Mouse (Mus musculus): ENCODE results near the gene Gm12794. TPM values are rescaled to one million over a fixed set of nuclear protein-coding genes. Genes with fewer than 3 reads are reported as not detected.

The Gm12794 gene
- polyA plus RNA-seq (2017; shearing (Covaris generic)), result not detected

DNA sequence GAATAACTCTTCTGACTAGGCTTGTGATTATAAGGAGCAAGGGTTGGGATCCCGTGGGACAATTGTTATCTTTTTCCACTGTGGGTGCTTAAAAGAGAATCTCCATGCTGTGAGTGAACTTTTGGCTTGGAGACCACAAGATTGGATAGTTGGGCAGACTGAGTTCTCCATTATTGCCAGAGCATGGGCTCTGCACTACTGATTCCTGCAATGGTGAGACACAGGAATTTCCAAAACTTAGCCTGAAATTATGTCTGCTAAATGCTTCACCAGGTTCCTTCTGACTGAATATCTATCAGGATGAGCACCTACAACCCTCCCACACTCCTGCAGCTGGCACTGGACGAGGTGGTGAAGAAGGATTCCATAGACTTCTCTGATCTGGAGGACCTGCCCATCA is at the start of gene Gm12794:
Gene Gm12794, plus strand, starts transcription at position 301 of the 400 bp plus-strand sequence.

DNA sequence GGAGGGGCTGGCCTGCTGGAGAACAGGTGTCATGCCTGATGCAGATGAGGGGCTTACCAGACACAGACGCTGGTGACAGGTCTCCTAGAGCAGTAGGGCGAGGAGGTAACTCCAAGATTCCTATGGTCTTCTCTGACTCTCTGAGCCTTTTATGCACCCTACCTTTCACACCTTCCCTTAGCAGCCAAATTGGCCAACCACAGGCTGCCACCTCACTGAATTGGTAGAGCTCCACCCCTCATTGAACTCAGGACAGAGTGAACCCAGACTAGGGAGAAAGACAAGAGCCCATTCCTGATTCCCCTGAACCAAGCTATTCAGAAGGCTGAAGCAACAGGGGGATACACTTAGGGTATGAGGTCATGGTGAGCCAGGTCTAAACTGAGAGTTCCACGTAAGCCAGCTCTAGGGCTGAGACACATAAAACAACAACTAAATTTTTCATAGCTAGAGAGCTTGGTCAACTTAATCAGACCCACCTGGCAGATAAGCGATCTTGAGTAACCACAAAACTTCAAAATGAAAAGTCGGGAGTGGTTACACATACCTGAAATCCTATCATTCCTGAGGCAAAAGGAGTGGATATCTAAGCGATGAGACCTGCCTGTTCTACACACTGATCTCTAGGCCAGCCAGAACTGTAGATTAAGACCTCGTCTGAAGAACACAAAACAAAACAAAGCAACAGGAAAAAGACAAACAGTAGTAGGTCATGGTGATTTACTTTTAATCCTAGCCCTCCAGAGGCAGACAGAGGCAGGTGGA is 46.4 kb upstream of the Gm12794 start, which contains the start of gene C130073F10Rik:
Gene C130073F10Rik, minus strand, starts transcription at position 134 of the 765 bp plus-strand sequence.

DNA sequence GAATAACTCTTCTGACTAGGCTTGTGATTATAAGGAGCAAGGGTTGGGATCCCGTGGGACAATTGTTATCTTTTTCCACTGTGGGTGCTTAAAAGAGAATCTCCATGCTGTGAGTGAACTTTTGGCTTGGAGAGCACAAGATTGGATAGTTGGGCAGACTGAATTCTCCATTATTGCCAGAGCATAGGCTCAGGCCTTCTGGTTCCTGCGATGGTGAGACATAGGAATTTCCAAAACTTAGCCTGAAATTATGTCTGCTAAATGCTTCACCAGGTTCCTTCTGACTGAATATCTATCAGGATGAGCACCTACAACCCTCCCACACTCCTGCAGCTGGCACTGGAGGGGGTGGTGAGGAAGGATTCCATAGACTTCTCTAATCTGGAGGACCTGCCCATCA is 31.4 kb upstream of the Gm12794 start, which contains the start of gene Gm12800:
Gene Gm12800, plus strand, starts transcription at position 301 of the 400 bp plus-strand sequence.

DNA sequence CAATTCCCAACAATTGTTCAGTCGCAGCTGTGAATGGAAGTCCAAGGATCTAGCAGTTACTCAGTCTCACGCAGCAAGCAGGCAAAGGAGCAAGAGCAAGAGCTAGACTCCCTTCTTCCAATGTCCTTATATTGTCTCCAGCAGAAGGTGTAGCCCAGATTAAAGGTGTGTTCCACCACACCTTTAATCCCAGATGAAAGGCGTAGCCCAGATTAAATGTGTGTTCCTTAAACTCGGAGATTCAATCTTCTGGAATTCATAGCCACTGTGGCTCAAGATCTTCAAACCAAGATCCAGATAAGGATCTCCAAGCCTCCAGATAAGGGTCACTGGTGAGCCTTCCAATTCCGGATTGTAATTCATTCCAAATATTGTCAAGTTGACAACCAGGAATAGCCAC is 40.7 kb downstream of the Gm12794 start, which contains the start of gene Gm12790:
Gene Gm12790, minus strand, starts transcription at position 101 of the 400 bp plus-strand sequence.

DNA sequence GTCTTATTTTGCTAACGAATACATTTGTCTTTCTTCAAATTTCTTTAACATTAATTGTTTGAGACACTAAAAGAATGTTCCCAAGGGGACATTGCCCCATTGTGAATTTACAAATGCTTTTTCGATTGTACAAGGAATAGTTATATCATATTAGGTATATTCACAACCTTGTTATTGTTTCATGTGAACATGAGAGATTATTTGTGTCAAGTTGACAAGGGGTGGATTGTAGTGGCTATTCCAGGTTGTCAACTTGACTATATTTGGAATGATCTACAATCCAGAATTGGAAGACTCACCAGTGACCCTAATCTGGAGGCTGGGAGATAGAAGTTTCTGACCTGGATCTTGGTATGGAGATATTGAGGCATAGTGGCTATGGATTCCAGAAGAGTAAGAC is 46.1 kb downstream of the Gm12794 start, which contains the start of gene Gm12789:
Gene Gm12789, plus strand, starts transcription at position 301 of the 400 bp plus-strand sequence.

Other genes with a start within 250 kb of the Gm12794 start
- 0.55 TPM for gene Lepr, start 223.0 kb upstream of the Gm12794 start, polyA plus RNA-seq (2017; shearing (Covaris generic))
- gene B020004J07Rik, start 96.4 kb upstream of the Gm12794 start, polyA plus RNA-seq (2017; shearing (Covaris generic)), result not detected
- 0.43 TPM for gene C130073F10Rik, start 46.6 kb upstream of the Gm12794 start, polyA plus RNA-seq (2017; shearing (Covaris generic))
- gene Gm12800, start 31.3 kb upstream of the Gm12794 start, polyA plus RNA-seq (2017; shearing (Covaris generic)), result not detected
- not detected for gene Gm12790, start 40.6 kb downstream of the Gm12794 start, polyA plus RNA-seq (2017; shearing (Covaris generic))
- not detected for gene Gm12789, start 46.2 kb downstream of the Gm12794 start, polyA plus RNA-seq (2017; shearing (Covaris generic))
- gene Pde4b, start 147.1 kb downstream of the Gm12794 start, polyA plus RNA-seq (2017; shearing (Covaris generic)), result 133 TPM

All from effector memory CD4-positive, alpha-beta T cell, adult 7 months (primary cell).